Mouse (Mus musculus) small intestine, adult 2 months (tissue): Measurements from ENCODE around the gene Pigq.

Experiments used
- CTCF ChIP-seq: fragments of 200-500 bp; IDR thresholded peaks from 2 replicates; pipeline ENCODE4 v1.5.1; 2012; ENCODE audit warnings: low read depth, mild to moderate bottlenecking, control low read depth, inconsistent platforms, low read length, moderate library complexity, mixed read lengths; ENCODE audit not compliant: insufficient replicate concordance, insufficient read length; ENCODE audit errors: extremely low read depth
- POLR2A ChIP-seq: fragments of 200-500 bp; IDR thresholded peaks from 2 replicates; pipeline ENCODE4 v1.6.1; 2012; ENCODE audit warnings: low read depth, mild to moderate bottlenecking, control low read depth, inconsistent platforms, low read length, moderate library complexity

GRCm38 (mm10) chr17:25925348-25925747 lies 19.4 kb downstream of the Pigq start:
- no peak for TF ChIP-seq CTCF
- TF ChIP-seq POLR2A: no peak
